Mouse (Mus musculus) liver, embryonic 11.5 days (tissue): Measurements from ENCODE around the gene Cox10. TPM values are rescaled to one million over a fixed set of nuclear protein-coding genes. Genes with fewer than 3 reads are reported as not detected.

Experiments
- ATAC-seq: fragments of 200-750 bp; cut with Nextera tagmentation; replicated peaks from 2 replicates; pipeline ENCODE4 v1.8.0; 2017; ENCODE audit warnings: moderate number of reproducible peaks, mild to moderate bottlenecking, moderate TSS enrichment, moderate library complexity; ENCODE audit not compliant: low FRiP score
- DNase-seq: peaks from one replicate; pipeline ENCODE4 v3.0.0-alpha.2; 2017; ENCODE audit warnings: low spot score
- H3K27ac ChIP-seq: fragments of 300-500 bp; sonication (generic); 2 replicates; pipeline ENCODE4 v1.5.1; 2014; ENCODE audit warnings: mild to moderate bottlenecking, low read depth, low read length, control low read depth
- H3K27me3 ChIP-seq: fragments of 300-500 bp; sonication (generic); replicated peaks from 2 replicates; pipeline ENCODE4 v1.6.1; 2014; ENCODE audit warnings: low read length, mixed read lengths; ENCODE audit not compliant: control insufficient read depth, insufficient read depth
- H3K36me3 ChIP-seq: fragments of 300-500 bp; sonication (generic); 2 replicates; pipeline ENCODE4 v1.6.1; 2014; ENCODE audit warnings: mild to moderate bottlenecking, low read length, moderate library complexity, mixed read lengths; ENCODE audit not compliant: control insufficient read depth, insufficient read depth
- H3K4me1 ChIP-seq: fragments of 300-500 bp; sonication (generic); replicated peaks from 2 replicates; pipeline ENCODE4 v1.6.1; 2014; ENCODE audit warnings: low read length, mixed read lengths; ENCODE audit not compliant: control insufficient read depth, insufficient read depth
- H3K4me2 ChIP-seq: fragments of 300-500 bp; sonication (generic); 2 replicates; pipeline ENCODE4 v1.6.1; 2014; ENCODE audit warnings: mild to moderate bottlenecking, control low read depth, moderate library complexity
- H3K4me3 ChIP-seq: fragments of 300-500 bp; sonication (generic); 2 replicates; pipeline ENCODE4 v1.5.1; 2014; ENCODE audit warnings: low read depth, low read length, control low read depth
- H3K9ac ChIP-seq: fragments of 300-500 bp; sonication (generic); 2 replicates; pipeline ENCODE4 v1.6.1; 2014; ENCODE audit warnings: low read depth, low read length, control low read depth
- H3K9me3 ChIP-seq: fragments of 300-500 bp; sonication (generic); 2 replicates; pipeline ENCODE4 v1.6.1; 2016; ENCODE audit warnings: low read length, inconsistent platforms, mixed read lengths; ENCODE audit not compliant: control insufficient read depth
- WGBS: fragments of 180-500 bp; shearing (Covaris S2); extraction: QIAGEN DNeasy Blood & Tissue Kit; methylation state at CpG from one replicate; pipeline ENCODE4 v1.1.7; 2014; 5-methylcytosine and 5-hydroxymethylcytosine counted together
- polyA plus RNA-seq: library from polyadenylated mRNA; unstranded; fragments of >200 nt; fragmentation: Nextera tagmentation; extraction: Ambion mirVana; gene quantifications from 2 replicates; pipeline ENCODE4 v1.2.1, GENCODE M21; 2014

The Cox10 gene
- polyA plus RNA-seq, 1 experiment from 2014 or later, result 29.8 TPM

DNA sequence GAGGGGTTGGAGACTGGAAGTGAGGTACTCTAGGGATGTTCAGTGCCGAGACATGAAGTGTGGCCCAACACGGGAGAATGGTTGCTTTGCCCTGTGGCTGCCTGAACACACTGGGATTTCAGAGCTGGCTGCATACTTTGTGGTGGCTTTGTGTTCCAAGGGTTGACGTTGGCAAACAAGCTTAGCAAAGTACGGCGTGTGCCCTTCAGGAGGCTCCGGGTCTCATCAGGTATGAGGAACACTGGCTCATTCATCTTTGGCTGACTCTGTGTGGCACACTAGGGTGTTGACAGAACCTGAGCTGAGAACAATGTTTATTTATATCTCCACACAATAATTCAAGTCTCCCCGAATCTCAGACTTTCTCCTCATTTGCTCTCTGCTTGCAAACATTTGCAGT lies 11.9 kb upstream of the Cox10 start:
- no peaks in the 10 kb centered on the region for H3K27me3 ChIP-seq
- no peak for DNase-seq
- 82% methylated on average over 7 of the region's 7 CpGs for WGBS
- no peak for ATAC-seq
- H3K4me2 ChIP-seq, result no peak overlapping the region
- no peak overlapping the region for H3K27ac ChIP-seq
- no peaks in the 10 kb centered on the region for H3K4me1 ChIP-seq
- no peaks in the 10 kb centered on the region for H3K36me3 ChIP-seq
- H3K9ac ChIP-seq, result no peak overlapping the region
- H3K9me3 ChIP-seq, result no peaks in the 10 kb centered on the region
- no peak overlapping the region for H3K4me3 ChIP-seq

DNA sequence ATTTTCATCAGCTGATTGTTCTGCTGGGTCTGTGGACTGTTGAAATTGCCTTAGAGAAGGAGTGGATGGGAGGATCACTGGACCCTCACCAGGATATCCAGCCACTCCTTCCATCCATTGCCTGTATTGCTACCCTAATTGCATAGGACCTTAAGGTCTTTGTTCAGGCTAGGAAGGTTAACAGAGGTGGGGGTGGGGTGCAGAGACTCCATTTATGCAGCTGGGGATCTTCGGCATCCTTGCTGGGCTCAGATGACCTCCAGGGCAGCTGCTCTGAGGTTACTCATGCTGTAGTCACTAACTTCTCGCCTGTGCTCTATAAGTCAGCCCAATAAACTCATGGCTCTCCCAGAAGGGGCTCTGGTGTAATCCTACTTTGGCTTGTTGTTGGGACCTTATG lies 10.4 kb upstream of the Cox10 start:
- ATAC-seq (no peak), DNase-seq (no peak)
- 55% methylated on average over 2 of the region's 2 CpGs for WGBS
- Histone ChIP-seq H3K27me3 (no peaks in the 10 kb centered on the region), H3K4me1 (no peaks in the 10 kb centered on the region), H3K9ac (no peak overlapping the region), H3K4me3 (no peak overlapping the region), H3K36me3 (no peaks in the 10 kb centered on the region), H3K27ac (no peak overlapping the region), H3K9me3 (no peaks in the 10 kb centered on the region), H3K4me2 (no peak overlapping the region)

DNA sequence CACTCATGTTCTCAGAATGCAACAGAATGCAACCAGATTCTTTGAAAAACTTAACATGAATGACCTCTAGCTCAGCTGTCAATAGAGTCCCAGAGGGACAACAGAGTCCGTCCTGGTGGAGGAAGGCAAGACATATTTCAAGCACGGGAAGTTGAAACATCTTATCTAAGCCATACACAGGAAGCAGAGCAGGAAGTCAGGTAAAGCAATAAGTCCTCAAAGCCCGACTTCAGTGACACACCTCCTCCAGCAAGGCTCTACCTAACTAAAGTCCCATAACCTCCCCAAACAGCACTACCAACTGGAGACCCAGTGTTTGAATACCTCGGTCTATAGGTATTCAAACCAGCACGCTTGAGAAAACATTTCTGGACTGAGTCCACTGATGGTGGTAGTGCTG lies 6.6 kb upstream of the Cox10 start:
- no peak overlapping the region for H3K4me3 ChIP-seq
- ATAC-seq, result no peak
- WGBS, result 57% methylated on average over 5 of the region's 5 CpGs

DNA sequence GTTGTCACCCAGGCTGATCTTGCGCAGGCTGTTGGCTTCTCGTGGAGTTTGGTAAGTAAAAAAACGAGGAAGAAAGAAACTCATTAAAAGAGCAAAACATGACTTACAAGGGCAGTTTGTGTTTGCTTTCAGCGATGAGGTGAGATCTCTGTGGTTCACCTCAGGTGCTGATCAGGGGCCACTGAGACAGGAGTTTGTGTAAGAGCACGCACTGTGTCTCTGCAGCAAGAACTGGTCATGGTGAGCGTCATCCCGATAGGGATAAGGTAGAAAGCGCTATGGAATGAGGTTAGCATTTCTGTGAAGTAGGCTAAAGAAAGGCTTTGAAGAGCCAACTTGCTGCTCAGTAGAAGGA lies 436 bp upstream of the Cox10 start:
- Histone ChIP-seq H3K27me3 (no peaks in the 10 kb centered on the region), H3K4me2 (peak overlapping the region; percentile 82), H3K4me1 (peaks cover 9% of the 10 kb centered on the region), H3K9ac (peak overlapping the region; percentile 82), H3K9me3 (no peaks in the 10 kb centered on the region), H3K36me3 (peaks cover 7% of the 10 kb centered on the region; the same call in 1 of the 2 replicates), H3K4me3 (peak overlapping the region; percentile 84), H3K27ac (peak overlapping the region; percentile 77)
- DNase-seq, result no peak
- peak; percentile 72 for ATAC-seq
- WGBS, result 1% methylated on average over 8 of the region's 8 CpGs

More for the DNA sequence above, 6.6 kb upstream of the Cox10 start:
- Histone ChIP-seq H3K4me2 (no peak overlapping the region), H3K9ac (no peak overlapping the region), H3K27me3 (no peaks in the 10 kb centered on the region), H3K9me3 (no peaks in the 10 kb centered on the region), H3K27ac (no peak overlapping the region), H3K4me1 (no peaks in the 10 kb centered on the region), H3K36me3 (peaks cover 7% of the 10 kb centered on the region; the same call in 1 of the 2 replicates)
- no peak for DNase-seq

DNA sequence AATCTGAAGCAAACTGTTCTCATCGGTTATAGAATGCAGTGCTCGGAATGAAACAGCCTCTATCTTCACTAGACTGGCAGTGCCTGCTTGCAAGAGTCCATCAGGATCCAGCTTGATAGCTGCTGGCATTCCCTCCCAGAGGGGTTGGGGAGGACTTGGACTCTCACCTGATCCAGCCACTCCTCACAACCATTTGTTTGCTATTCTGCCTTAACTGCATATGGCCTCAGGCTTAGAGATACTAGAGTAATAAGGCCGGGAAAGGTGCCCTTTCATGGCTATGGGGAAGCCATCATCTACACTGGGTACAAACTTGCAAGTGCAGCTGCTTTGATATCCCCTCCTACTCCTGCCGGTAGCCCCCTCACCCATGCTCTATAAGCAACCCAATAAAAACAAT lies 3.1 kb downstream of the Cox10 start:
- no peak overlapping the region for H3K9ac ChIP-seq
- no peak overlapping the region for H3K4me2 ChIP-seq
- no peak for ATAC-seq
- no peaks in the 10 kb centered on the region for H3K9me3 ChIP-seq
- no peaks in the 10 kb centered on the region for H3K27me3 ChIP-seq
- 89% methylated on average over 4 of the region's 4 CpGs for WGBS
- peaks cover 9% of the 10 kb centered on the region for H3K4me1 ChIP-seq
- H3K27ac ChIP-seq, result no peak overlapping the region
- H3K36me3 ChIP-seq, result peaks cover 3% of the 10 kb centered on the region; the same call in 1 of the 2 replicates
- H3K4me3 ChIP-seq, result no peak overlapping the region
- no peak for DNase-seq

DNA sequence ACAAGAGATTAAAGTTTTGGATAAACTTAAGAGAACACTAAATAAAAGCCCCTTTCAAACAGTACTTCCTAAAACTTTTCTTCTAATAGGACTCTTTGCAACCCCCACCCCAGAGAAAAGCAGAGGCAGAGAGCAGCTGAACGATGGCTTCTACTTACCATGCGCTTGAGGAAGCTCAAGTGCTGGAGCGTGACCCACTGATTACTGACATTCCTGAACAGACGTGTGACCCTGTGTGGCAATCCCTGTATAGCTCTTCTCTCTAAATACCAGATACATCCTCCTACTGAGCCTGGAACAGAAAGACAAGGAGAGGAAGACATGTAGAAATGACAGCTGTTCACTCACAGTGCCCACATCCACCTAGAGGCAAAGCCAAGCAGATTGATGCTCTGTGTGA lies 5.9 kb downstream of the Cox10 start:
- DNase-seq, result no peak
- no peak for ATAC-seq
- Histone ChIP-seq H3K27ac (no peak overlapping the region), H3K27me3 (no peaks in the 10 kb centered on the region), H3K9ac (no peak overlapping the region), H3K4me3 (no peak overlapping the region), H3K4me2 (no peak overlapping the region), H3K4me1 (peaks cover 4% of the 10 kb centered on the region), H3K9me3 (no peaks in the 10 kb centered on the region), H3K36me3 (peaks cover 3% of the 10 kb centered on the region; the same call in 1 of the 2 replicates)
- WGBS, result 86% methylated on average over 4 of the region's 4 CpGs

DNA sequence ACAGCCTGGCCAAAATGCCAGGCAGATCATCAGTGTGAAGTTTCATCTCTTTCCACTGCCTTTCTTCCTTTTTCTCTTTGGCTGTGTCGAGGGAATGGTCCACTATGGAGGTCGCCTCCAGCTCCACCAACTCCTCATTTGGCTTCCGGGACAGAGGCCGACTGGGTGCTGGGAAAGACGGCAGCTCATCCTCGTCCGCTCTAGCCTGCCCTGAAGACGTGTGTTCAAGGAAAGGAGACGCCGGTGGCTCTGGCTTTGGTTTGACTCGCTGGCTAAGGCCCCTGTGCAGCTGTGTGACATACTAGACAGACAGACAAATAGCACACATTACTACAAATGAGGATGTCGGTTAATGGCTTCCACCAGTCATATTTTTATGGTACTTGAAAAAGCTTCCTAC lies 7.7 kb downstream of the Cox10 start:
- DNase-seq (no peak), ATAC-seq (no peak)
- H3K4me1 ChIP-seq, result no peaks in the 10 kb centered on the region
- H3K27ac ChIP-seq, result no peak overlapping the region
- H3K27me3 ChIP-seq, result no peaks in the 10 kb centered on the region
- no peak overlapping the region for H3K4me2 ChIP-seq
- peaks cover 7% of the 10 kb centered on the region; the same call in 1 of the 2 replicates for H3K36me3 ChIP-seq
- no peak overlapping the region for H3K4me3 ChIP-seq
- WGBS, result 89% methylated on average over 12 of the region's 12 CpGs
- no peaks in the 10 kb centered on the region for H3K9me3 ChIP-seq
- no peak overlapping the region for H3K9ac ChIP-seq

DNA sequence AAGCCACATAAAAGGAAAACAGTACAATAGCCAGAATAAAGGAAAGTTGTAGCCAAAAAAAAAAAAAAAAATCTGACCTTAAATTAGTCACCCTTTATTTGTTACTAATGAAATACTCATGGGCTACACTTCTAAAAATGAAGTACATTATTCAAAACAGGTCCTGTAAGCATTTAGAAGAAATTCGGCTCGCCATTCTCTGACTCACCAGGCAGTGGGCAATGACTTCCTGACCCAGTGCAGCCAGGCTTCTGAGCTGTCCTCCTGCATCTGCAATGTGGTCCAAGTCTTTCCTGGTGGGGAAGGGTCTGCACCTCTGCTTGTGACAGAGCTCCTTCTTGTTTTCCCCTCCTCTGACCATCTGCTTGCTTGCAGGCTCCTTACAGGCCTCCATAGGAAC lies 13.3 kb downstream of the Cox10 start:
- Histone ChIP-seq H3K9me3 (no peaks in the 10 kb centered on the region), H3K27ac (no peak overlapping the region), H3K4me1 (no peaks in the 10 kb centered on the region), H3K36me3 (peaks cover 4% of the 10 kb centered on the region; the same call in 1 of the 2 replicates), H3K27me3 (no peaks in the 10 kb centered on the region), H3K9ac (no peak overlapping the region), H3K4me2 (no peak overlapping the region), H3K4me3 (no peak overlapping the region)
- ATAC-seq, result no peak
- DNase-seq, result no peak
- 77% methylated on average over 2 of the region's 2 CpGs for WGBS

DNA sequence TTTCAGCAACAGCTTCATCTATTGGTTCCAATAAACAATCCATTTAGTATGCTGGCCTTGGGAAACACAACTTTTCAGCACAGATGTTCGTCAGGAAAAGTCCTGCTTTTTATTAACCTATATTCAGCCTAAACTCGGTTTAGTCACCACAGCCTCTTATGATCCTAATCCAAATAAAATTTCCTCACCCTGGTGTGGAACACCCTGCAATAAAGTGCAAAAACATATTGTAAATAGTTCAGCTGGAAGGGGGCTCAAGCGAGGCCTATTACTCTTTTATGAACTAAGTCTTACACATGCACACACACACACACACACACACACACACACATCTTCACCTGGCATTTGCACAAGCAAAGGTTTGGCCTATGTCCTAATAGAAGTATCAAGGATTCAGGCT lies 16.1 kb downstream of the Cox10 start:
- no peak overlapping the region for H3K9ac ChIP-seq
- no peak overlapping the region for H3K4me3 ChIP-seq
- peaks cover 9% of the 10 kb centered on the region for H3K36me3 ChIP-seq
- no peak overlapping the region for H3K4me2 ChIP-seq
- peaks cover 4% of the 10 kb centered on the region for H3K4me1 ChIP-seq
- H3K27me3 ChIP-seq, result no peaks in the 10 kb centered on the region
- no peak overlapping the region for H3K27ac ChIP-seq
- no peak for ATAC-seq
- no peak for DNase-seq
- WGBS, result 93% methylated on average over 3 of the region's 3 CpGs
- H3K9me3 ChIP-seq, result no peaks in the 10 kb centered on the region
